Mouse (Mus musculus): ENCODE measurements around the gene Asic2.

Asic2 gene

DNA sequence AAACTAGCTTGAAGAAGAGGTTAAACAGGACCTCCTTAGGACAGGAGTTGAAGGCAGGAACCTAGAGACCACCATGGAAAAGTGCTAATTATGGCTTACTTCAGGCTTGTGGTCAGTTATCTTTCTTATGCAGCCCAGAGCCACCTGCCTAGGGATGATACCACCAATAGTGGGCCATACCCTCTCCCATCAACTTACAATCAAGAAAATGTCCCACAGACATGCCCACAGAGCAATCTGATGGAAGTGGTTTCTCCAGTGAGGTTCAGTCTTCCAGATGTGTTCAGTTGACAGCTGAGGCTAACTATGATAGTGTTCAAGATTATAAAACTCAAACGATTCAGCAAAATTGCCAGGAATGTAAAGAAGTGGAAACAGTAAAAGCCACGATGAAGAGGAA lies 1124.8 kb downstream of the Asic2 start:
- in situ Hi-C loops (cut with MboI; ENCODE audit: unreplicated experiment in 2 of 2): loop anchor here in 1 of 2 experiments (25.0 kb wide), 1 partner anchor 769 kb away; no protein-coding TSS in a partner anchor

DNA sequence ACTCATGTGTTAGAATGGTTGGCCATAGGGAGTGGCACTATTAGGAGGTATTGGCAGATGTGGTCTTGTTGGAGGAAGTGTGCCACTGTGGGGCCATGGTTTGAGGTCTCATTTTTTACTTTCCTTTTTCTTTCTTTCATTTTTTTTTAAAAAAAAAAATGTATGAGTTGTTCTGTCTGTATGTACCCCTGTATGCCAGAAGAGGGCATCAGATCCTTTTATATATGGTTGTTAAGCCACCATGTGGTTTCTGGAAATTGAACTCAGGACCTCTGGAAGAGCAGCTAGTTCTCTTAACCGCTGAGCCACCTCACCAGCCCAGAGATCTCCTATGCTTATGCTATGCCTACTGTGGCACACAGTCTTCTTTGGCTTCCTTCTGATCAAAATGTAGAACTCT lies 1129.5 kb downstream of the Asic2 start:
- in situ Hi-C loops (cut with MboI; ENCODE audit: unreplicated experiment in 2 of 2): loop anchor here in 1 of 2 experiments (25.0 kb wide), 1 partner anchor 774 kb away; no protein-coding TSS in a partner anchor

DNA sequence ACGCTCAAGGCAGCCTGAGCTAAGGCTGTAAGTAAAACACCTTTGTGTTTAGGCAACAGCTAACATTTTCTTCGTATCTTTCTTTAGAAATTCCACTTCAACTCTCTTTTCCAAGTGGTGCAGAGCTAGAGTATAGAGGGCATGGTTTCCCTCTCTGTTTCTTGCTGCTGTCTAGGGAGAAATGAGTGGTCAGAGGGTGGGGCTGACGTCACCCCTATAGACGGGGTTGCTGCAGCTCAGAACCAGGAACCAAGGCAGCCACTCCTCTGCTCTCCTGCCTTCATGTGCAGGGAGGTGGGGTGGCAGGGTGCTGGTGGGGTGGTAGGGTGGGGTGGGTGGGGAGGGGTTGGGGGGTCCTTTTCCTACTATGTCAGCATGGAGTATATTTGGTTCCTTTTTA lies 1132.4 kb downstream of the Asic2 start:
- in situ Hi-C loops (cut with MboI; ENCODE audit: unreplicated experiment in 2 of 2): loop anchor here in 1 of 2 experiments (25.0 kb wide), 1 partner anchor 776 kb away; no protein-coding TSS in a partner anchor

DNA sequence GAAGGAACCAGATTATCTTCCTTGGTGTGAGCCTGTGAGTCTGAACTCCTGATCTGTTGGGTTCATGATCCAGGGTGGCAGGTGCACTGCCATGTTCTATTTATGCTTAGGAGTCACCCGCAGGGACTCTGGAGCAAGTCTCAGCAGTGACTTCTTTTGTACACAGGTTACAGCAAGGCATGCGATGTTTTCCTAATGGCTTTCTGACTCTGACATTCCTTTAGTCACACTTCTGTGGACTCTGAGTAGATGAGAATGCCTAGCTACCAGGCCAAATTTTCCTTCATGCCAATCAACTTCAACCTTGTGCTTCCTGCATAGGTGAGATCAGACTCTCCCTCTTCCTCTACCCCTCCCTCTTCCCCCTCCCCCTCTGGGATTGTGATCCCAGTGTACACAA lies 1132.9 kb downstream of the Asic2 start:
- in situ Hi-C loops (cut with MboI; ENCODE audit: unreplicated experiment in 2 of 2): loop anchor here in 1 of 2 experiments (25.0 kb wide), 1 partner anchor 777 kb away; no protein-coding TSS in a partner anchor

Measured in v-Abl transformed pro-B cells (cell line).